Mouse (Mus musculus) left cerebral cortex, adult 9 months (tissue): Measurements from ENCODE around the gene Aste1.

ENCODE experiments used
- DNase-seq, 2 experiments: peaks; one replicate each; pipeline ENCODE4 v3.0.0; 2022; ENCODE audit warnings: low spot score in 2 of 2

Aste1 gene

GRCm38 (mm10) chr9:105395218-105395627 lies at the start of gene Aste1, which contains the start of gene Nek11:
Gene Aste1 (plus strand): TSS chr9:105395392.
Gene Nek11 (minus strand): TSS chr9:105395524.
- DNase-seq = peak; percentile 65 to 88

- DNase-seq = no peak
These were observed 46.8 kb upstream of the Aste1 start for GRCm38 (mm10) chr9:105348242-105349031.

GRCm38 (mm10) chr9:105349034-105349433 lies 46.2 kb upstream of the Aste1 start:
- no peak for DNase-seq

- no peak for DNase-seq
These were observed 33.0 kb upstream of the Aste1 start for GRCm38 (mm10) chr9:105362181-105362580.

- DNase-seq = no peak
These were observed 31.5 kb upstream of the Aste1 start for GRCm38 (mm10) chr9:105363520-105364231.

GRCm38 (mm10) chr9:105366199-105366598 lies 29.0 kb upstream of the Aste1 start:
- no peak for DNase-seq

- DNase-seq = no peak
These were observed 26.6 kb upstream of the Aste1 start for GRCm38 (mm10) chr9:105368605-105369004.

- no peak for DNase-seq
These were observed 20.8 kb upstream of the Aste1 start for GRCm38 (mm10) chr9:105374361-105374760.

- DNase-seq = no peak
These were observed 18.8 kb upstream of the Aste1 start for GRCm38 (mm10) chr9:105376411-105376810.

GRCm38 (mm10) chr9:105376954-105377530 lies 18.1 kb upstream of the Aste1 start:
- DNase-seq = no peak

- no peak for DNase-seq
These were observed 17.6 kb upstream of the Aste1 start for GRCm38 (mm10) chr9:105377622-105378021.

GRCm38 (mm10) chr9:105379533-105380145 lies 15.6 kb upstream of the Aste1 start:
- no peak for DNase-seq

GRCm38 (mm10) chr9:105387403-105387802 lies 7.8 kb upstream of the Aste1 start:
- no peak for DNase-seq

GRCm38 (mm10) chr9:105389289-105389688 lies 5.9 kb upstream of the Aste1 start:
- DNase-seq = peak in 1 of 2 experiments; percentile 82

- no peak for DNase-seq
These were observed 4.6 kb upstream of the Aste1 start for GRCm38 (mm10) chr9:105390616-105391015.

- no peak for DNase-seq
These were observed 472 bp upstream of the Aste1 start for GRCm38 (mm10) chr9:105394720-105395119.

- no peak for DNase-seq
These were observed 13.4 kb downstream of the Aste1 start for GRCm38 (mm10) chr9:105408549-105408948.

- DNase-seq = no peak
These were observed 63.8 kb downstream of the Aste1 start for GRCm38 (mm10) chr9:105459032-105459431.

GRCm38 (mm10) chr9:105461496-105461895 lies 66.3 kb downstream of the Aste1 start:
- no peak for DNase-seq
